Mouse (Mus musculus) liver, embryonic 14.5 days (tissue): ENCODE data around the gene Zscan4c. TPM values are rescaled to one million over a fixed set of nuclear protein-coding genes. Genes with fewer than 3 reads are reported as not detected.
"Not testable (repeated sequence)": the region's sequence is repeated elsewhere in the genome, so short reads cannot be mapped to it uniquely, and the experiment has no call there.

Source experiments
- ATAC-seq: fragments of 200-750 bp; cut with Nextera tagmentation; 2 replicates; pipeline ENCODE4 v1.8.0; 2017; ENCODE audit warnings: moderate number of reproducible peaks, mild to moderate bottlenecking, moderate library complexity; ENCODE audit not compliant: insufficient read depth
- DNase-seq, 3 experiments: peaks; one replicate each; pipeline ENCODE4 v3.0.0-alpha.2; 2012 to 2013; ENCODE audit warnings: low read depth in 3 of 3, low spot score in 3 of 3
- H3K27ac ChIP-seq: fragments of 300-500 bp; sonication (generic); 2 replicates; pipeline ENCODE4 v1.5.1; 2014; ENCODE audit warnings: moderate library complexity, mild to moderate bottlenecking, control low read depth, inconsistent platforms
- H3K27me3 ChIP-seq: fragments of 300-500 bp; sonication (generic); 2 replicates; pipeline ENCODE4 v1.6.1; 2014; ENCODE audit warnings: mild to moderate bottlenecking, low read length, moderate library complexity; ENCODE audit not compliant: control insufficient read depth, insufficient read depth
- H3K36me3 ChIP-seq: fragments of 300-500 bp; sonication (generic); replicated peaks from 2 replicates; pipeline ENCODE4 v1.6.1; 2014; ENCODE audit warnings: low read depth; ENCODE audit not compliant: control insufficient read depth, insufficient read depth
- H3K4me1 ChIP-seq, 2 experiments: fragments of 200-500 bp in 1 of 2; fragments of 300-500 bp in 1 of 2; sonication (generic) in 1 of 2; replicated peaks; 2 replicates each; pipeline ENCODE4 v1.6.1; 2012 to 2014; ENCODE audit warnings: antibody characterized with exemption in 1 of 2, inconsistent platforms in 1 of 2, low read length in 1 of 2; ENCODE audit not compliant: control insufficient read depth in 2 of 2, insufficient read depth in 2 of 2
- H3K4me2 ChIP-seq: fragments of 300-500 bp; sonication (generic); 2 replicates; pipeline ENCODE4 v1.6.1; 2014; ENCODE audit warnings: low read depth, mild to moderate bottlenecking, control low read depth, moderate library complexity
- H3K4me3 ChIP-seq, 2 experiments: fragments of 200-500 bp in 1 of 2; fragments of 300-500 bp in 1 of 2; sonication (generic) in 1 of 2; 2 replicates each; pipeline ENCODE4 v1.5.1; 2012 to 2014; ENCODE audit warnings: low read depth in 2 of 2, low read length in 2 of 2, mild to moderate bottlenecking in 2 of 2, control low read depth in 1 of 2, inconsistent platforms in 1 of 2, moderate library complexity in 1 of 2; ENCODE audit not compliant: insufficient read depth in 1 of 2
- H3K9ac ChIP-seq: fragments of 300-500 bp; sonication (generic); replicated peaks from 2 replicates; pipeline ENCODE4 v1.6.1; 2014; ENCODE audit warnings: mild to moderate bottlenecking, control low read depth, moderate library complexity
- H3K9me3 ChIP-seq: fragments of 300-500 bp; sonication (generic); 2 replicates; pipeline ENCODE4 v1.6.1; 2016; ENCODE audit warnings: low read length, mixed read lengths; ENCODE audit not compliant: control insufficient read depth
- WGBS: fragments of 180-500 bp; shearing (Covaris S2); extraction: QIAGEN DNeasy Blood & Tissue Kit; methylation state at CpG from one replicate; pipeline ENCODE4 v1.1.7; 2014; ENCODE audit not compliant: insufficient replicate concordance; 5-methylcytosine and 5-hydroxymethylcytosine counted together
- microRNA-seq: library from miRNA; unstranded; fragments of <30 nt; microRNA quantifications from one replicate; pipeline ENCODE4, GENCODE M21; 2016
- polyA plus RNA-seq, 2 experiments: library from polyadenylated mRNA; depleted of rRNA in 1 of 2; stranded (reverse) in 1 of 2; unstranded in 1 of 2; fragments of >200 nt; fragmentation: Nextera tagmentation in 1 of 2; extraction: Ambion mirVana in 1 of 2; gene quantifications; 2 replicates each; pipeline versions ENCODE4 v1.2.1 to v1.2.3; 2012 to 2014

The Zscan4c gene
- not detected in 2 replicates for polyA plus RNA-seq (2012; rRNA removed)
- polyA plus RNA-seq (2014; fragmentation: Nextera tagmentation; extraction: Ambion mirVana), result not detected in 2 replicates

DNA sequence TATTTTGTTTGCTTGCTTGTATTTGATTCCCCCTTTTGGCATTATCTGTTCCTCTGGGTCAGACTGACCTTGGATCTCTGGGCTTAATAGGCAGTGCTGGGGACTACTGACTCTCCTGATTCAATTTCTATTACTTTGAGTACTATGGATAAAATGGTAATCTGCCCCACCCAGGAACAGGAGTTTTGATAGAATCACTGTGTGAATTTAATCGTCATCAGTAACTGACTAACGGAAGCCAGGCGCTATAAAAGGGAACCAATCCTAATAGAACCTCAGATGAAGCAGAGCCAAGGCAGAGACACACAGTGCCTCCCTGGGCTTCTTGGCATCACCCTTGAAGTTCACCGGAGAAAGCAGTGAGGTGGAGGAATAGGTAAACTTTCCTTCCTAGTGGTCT lies at the start of gene Zscan4c:
Gene Zscan4c (plus strand): TSS at position 301 of the 400 bp plus-strand sequence.
- not testable (repeated sequence) for H3K27ac ChIP-seq, H3K9me3 ChIP-seq, H3K9ac ChIP-seq, H3K4me1 ChIP-seq, H3K4me2 ChIP-seq, ATAC-seq, H3K36me3 ChIP-seq, H3K4me3 ChIP-seq, H3K27me3 ChIP-seq, DNase-seq
- 82% methylated on average over 4 of the region's 4 CpGs for WGBS

Small RNAs within 50 kb of the gene (microRNA-seq; reads per million reads assigned to microRNA genes)
- not detected for gene Mir297-1

Other genes starting within 250 kb of the Zscan4c start
- not detected in 2 replicates for gene Zscan4b, start 100.7 kb upstream of the Zscan4c start, polyA plus RNA-seq (2012; rRNA removed)
- gene Zscan4b, start 100.7 kb upstream of the Zscan4c start, polyA plus RNA-seq (2014; fragmentation: Nextera tagmentation; extraction: Ambion mirVana), result not detected in 2 replicates
- gene Zscan4-ps1, start 63.9 kb downstream of the Zscan4c start, polyA plus RNA-seq (2012; rRNA removed), result not detected in 2 replicates
- not detected in 2 replicates for gene Zscan4-ps1, start 63.9 kb downstream of the Zscan4c start, polyA plus RNA-seq (2014; fragmentation: Nextera tagmentation; extraction: Ambion mirVana)
- gene Zscan4d, start 160.4 kb downstream of the Zscan4c start, polyA plus RNA-seq (2012; rRNA removed), result not detected in 2 replicates
- not detected in 2 replicates for gene Zscan4d, start 160.4 kb downstream of the Zscan4c start, polyA plus RNA-seq (2014; fragmentation: Nextera tagmentation; extraction: Ambion mirVana)